Mouse (Mus musculus): ENCODE measurements around the gene Nppb.

The Nppb gene

GRCm38 (mm10) chr4:147969337-147969736, 16.3 kb upstream of the Nppb start:
- in situ Hi-C loops (cut with MboI; ENCODE audit: low sequenced_read_pairs), result no loop called here

GRCm38 (mm10) chr4:147976237-147976636, 9.4 kb upstream of the Nppb start:
- in situ Hi-C loops (cut with MboI; ENCODE audit: low sequenced_read_pairs), result no loop called here

DNA sequence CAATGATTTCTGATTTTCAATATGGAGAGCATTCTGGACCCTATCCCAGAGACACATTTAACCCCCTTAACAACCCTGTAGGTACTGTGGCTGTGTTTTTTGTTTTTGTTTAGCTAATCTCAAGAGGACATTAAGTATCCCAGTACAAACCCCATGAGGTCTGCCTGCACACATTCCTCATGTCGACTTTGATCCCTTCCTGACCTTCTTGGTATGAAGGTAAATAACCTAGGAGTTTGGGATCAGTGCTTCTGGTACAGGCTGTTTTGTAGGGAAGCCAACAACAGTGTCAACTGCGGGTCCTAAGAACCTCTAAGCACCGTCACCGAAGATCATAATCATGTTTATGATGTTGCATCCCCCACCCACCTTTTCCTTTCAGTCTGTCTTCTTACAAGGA, 7.9 kb upstream of the Nppb start:
- in situ Hi-C loops (cut with MboI; ENCODE audit: low sequenced_read_pairs), result no loop called here

GRCm38 (mm10) chr4:147978391-147978790, 7.2 kb upstream of the Nppb start:
- in situ Hi-C loops (cut with MboI; ENCODE audit: low sequenced_read_pairs), result no loop called here

GRCm38 (mm10) chr4:147979441-147979860, 6.1 kb upstream of the Nppb start:
- in situ Hi-C loops (cut with MboI; ENCODE audit: low sequenced_read_pairs), result no loop called here

DNA sequence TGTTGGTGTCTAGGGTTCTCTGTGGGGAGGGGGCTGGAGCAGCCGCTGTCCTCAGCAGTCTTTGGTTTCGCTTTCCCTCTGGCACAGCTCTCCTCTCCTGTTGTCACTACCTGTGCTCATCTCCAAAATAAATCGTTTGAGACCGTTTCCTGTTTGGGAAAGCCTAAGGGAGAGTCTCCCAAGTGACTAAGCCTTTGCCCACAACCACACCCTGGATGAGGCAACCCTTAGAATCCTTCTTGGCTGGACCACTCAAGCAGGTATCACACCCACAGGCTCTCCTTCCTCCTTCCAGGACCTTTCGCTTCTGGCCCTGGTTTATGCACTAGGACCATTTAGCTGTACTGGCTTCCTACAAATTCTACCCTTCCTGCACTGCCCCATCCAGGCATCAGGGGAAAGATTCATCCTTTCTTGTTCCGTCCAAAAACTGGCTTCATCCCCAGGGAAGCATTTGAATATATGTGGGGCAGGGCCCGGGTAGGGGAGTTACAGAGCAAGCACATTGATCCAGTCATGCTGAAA, 8.0 kb downstream of the Nppb start:
- in situ Hi-C loops (cut with MboI; ENCODE audit: low sequenced_read_pairs), result no loop called here

DNA sequence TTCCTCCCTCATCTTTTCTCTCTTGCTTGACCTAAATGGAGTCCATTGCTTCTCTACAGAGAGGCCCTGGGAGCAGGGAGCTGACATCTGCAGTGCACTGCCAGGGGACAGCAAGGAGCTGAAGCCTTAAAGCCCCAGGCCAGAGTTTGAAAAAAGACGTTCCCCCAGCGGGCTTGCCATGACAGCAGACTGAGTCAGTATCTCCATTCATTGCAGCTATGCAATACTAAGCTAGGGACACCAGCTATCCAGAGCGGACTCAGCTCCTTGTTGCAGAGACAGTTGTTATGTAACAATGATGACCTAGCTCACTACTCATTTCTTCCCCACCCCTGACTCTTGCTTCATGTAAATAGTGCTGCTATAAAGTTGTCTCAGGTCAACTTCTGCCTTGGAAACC, 9.7 kb downstream of the Nppb start:
- in situ Hi-C loops (cut with MboI; ENCODE audit: low sequenced_read_pairs), result no loop called here

DNA sequence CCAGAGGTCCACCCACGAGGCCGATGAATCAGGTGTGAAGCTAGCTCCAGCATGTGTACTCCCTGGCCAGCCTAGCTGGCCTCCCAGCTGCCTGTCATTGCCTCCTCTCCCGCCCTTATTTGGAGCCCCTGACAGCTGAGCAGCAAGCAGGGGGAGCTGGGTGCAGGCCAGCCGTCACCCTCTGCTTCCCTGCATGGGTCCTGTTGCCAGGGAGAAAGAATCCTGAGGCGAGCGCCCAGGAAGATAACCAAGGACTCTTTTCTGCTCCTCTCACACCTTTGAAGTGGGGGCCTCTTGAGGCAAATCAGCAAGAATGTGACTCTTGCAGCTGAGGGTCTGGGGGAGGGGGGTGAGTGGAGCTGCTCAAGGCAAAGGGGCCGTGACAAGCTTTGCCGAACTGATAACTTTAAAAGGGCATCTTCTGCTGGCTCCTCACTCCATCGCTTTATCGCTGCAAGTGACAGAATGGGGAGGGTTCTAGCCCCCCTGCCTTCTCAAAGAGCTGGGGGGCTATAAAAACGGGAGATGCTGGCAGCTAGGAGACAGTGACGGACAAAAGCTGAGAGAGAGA, 14.7 kb downstream of the Nppb start, which contains the start of gene Nppa:
Nppa (plus strand) TSS at position 521 of the 571 bp plus-strand sequence.
- in situ Hi-C loops (cut with MboI; ENCODE audit: low sequenced_read_pairs), result loop anchor here (5.0 kb wide), 1 partner anchor 38 kb away; no protein-coding TSS in a partner anchor

- in situ Hi-C loops (cut with MboI; ENCODE audit: low sequenced_read_pairs), result loop anchor here (5.0 kb wide), 1 partner anchor 39 kb away; no protein-coding TSS in a partner anchor
Measured at GRCm38 (mm10) chr4:148001013-148001789, 15.6 kb downstream of the Nppb start.

DNA sequence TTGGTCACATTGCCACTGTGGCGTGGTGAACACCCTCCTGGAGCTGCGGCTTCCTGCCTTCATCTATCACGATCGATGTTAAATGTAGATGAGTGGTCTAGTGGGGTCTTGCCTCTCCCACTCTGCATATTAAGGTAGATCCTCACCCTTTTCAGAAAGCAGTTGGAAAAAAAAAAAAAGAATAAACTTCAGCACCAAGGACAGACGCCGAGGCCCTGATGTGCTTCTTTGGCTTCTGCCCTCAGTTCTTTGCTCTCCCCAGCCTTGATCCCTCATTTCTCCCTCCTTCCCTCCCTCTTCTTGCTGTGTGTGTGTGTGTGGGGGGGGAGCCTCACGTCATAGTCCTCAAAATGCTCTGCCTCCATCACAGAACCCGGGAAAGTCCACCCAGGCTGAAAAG, 16.3 kb downstream of the Nppb start:
- in situ Hi-C loops (cut with MboI; ENCODE audit: low sequenced_read_pairs), result loop anchor here (5.0 kb wide), 1 partner anchor 40 kb away; no protein-coding TSS in a partner anchor

DNA sequence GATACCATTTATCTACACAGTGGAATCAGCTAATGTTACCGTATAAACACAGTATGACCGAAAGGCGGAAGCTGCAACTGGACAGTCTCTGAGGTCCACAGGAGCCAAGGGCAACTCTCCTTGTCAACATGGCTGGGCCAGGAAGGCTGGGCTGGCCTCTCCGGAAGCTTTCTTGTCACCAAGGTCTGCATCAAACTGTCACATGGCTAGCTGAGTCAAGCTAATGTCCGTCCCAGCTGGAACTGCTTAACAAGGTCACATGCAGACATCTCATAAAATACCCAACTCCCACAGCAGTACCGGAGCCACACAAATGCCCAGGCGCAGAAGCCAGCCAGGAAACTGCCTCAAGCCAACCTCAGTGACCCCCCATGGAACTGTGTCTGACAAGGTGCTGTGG, 18.8 kb downstream of the Nppb start:
- in situ Hi-C loops (cut with MboI; ENCODE audit: low sequenced_read_pairs), result loop anchor here (5.0 kb wide), 1 partner anchor 42 kb away; no protein-coding TSS in a partner anchor

- in situ Hi-C loops (cut with MboI; ENCODE audit: low sequenced_read_pairs), result no loop called here
Measured at GRCm38 (mm10) chr4:148008412-148008811, 22.8 kb downstream of the Nppb start.

DNA sequence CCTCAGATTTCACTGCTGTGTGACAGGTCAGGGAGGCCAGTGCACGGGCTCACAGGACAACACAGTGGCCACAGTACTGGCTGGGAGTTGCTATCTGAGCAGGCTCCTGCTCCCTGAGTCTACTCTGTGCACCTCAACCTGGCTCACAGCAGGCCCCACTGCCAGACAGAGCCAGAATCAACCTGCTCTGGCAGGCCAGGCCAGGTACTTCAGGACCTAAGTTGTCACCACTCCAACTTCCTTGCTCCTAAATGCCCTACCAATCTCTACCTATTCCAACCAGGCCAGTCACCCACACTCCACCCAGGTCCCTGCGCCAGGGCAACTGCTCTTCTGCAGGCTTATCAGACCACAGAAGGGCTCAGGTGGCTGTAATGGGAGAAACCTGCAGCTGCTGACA, 24.1 kb downstream of the Nppb start:
- in situ Hi-C loops (cut with MboI; ENCODE audit: low sequenced_read_pairs), result no loop called here

- in situ Hi-C loops (cut with MboI; ENCODE audit: low sequenced_read_pairs), result no loop called here
Measured at GRCm38 (mm10) chr4:148011332-148011731, 25.7 kb downstream of the Nppb start.

GRCm38 (mm10) chr4:148012216-148012615, 26.6 kb downstream of the Nppb start:
- in situ Hi-C loops (cut with MboI; ENCODE audit: low sequenced_read_pairs), result no loop called here

- in situ Hi-C loops (cut with MboI; ENCODE audit: low sequenced_read_pairs), result no loop called here
Measured at GRCm38 (mm10) chr4:148015418-148015817, 29.8 kb downstream of the Nppb start.

DNA sequence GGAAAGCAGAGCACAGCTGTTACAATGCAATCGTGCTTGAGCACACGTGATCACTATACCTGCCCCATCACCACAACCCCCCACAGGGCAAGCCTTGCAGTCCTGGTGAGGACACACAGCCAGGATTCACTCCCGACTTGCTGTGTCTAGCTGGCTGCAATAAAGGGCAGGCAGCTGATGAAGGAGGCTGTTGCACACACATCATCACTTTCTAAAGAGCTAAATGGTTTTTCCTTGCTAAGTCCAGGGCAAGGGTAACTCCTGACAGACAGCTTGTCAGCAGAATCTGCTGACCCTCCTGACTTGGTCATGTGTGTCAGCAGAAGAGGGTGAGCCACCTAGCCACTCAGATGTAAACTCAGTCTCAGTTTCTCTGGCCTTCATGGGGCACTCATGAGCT, 31.4 kb downstream of the Nppb start:
- in situ Hi-C loops (cut with MboI; ENCODE audit: low sequenced_read_pairs), result no loop called here

DNA sequence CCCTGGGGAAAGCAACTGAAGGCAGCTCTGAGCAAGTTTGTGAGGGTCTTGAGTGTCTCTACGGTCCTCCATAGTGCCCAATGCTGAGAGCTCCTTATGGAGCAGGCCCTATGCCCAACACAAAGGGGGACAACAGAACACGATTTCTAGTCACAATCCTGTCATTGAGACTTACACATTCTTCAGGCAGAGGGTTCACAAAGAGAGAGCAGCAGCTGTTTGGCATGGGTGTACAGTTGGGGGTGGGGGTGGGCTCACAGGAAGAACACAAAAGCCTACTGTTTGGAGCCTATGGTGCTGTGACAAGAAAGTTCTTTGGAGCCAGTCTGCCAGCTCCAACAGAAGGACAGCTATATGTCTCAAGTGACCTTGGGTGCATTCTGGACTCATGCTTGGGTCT, 32.8 kb downstream of the Nppb start:
- in situ Hi-C loops (cut with MboI; ENCODE audit: low sequenced_read_pairs), result no loop called here

GRCm38 (mm10) chr4:148024003-148024402, 38.4 kb downstream of the Nppb start:
- in situ Hi-C loops (cut with MboI; ENCODE audit: low sequenced_read_pairs), result no loop called here

DNA sequence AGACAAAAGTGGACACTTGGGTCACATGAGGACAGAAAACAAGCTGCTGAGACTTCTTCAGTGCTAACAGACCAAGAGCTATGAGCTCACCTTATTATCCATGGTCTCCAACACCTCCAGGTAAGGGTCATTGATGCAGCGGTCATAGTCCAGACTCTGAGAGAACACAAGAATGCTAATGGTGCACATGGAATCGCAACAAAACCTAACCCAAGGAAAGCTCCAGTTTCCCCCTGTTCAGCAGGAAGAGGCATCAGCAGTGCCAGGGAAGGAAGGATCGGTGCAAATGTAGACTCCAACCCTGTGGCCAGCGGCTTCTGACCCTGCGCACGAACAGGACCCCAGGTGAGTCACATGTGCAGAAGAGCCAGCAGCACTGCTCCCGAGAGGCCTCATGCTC, 43.7 kb downstream of the Nppb start:
- in situ Hi-C loops (cut with MboI; ENCODE audit: low sequenced_read_pairs), result no loop called here

DNA sequence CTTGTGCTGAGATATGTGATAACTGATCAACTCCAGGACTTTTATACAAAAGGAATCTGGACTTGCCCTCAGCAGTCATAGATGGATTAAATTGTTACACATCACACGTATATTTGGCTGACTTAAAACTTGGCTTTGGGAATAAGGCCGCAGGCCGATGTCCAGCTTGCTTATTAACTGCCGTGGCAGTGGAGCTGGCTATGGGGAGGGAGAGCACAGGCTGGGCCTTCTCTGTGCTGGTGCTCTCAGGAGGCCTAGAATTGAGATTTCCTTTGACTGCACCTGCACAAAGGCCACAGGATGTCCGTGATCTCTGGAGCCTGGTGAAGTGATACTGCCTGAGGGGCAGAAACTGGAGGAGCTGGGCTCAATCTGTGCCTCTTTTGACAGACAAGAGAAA, 44.9 kb downstream of the Nppb start:
- in situ Hi-C loops (cut with MboI; ENCODE audit: low sequenced_read_pairs), result no loop called here

- in situ Hi-C loops (cut with MboI; ENCODE audit: low sequenced_read_pairs), result no loop called here
Measured at GRCm38 (mm10) chr4:148033858-148034410, 48.3 kb downstream of the Nppb start.

All from CH12F3 (cell line).